Mouse (Mus musculus): ENCODE measurements around the gene Tgfbr3. TPM values are rescaled to one million over a fixed set of nuclear protein-coding genes. Genes with fewer than 3 reads are reported as not detected.
A peak's percentile ranks its signal among the peaks of the same experiment; 100 is the strongest.

The Tgfbr3 gene
- total and polyA plus RNA-seq, 2 experiments from 2014 or later = 3.4 to 14.3 TPM

GRCm38 (mm10) chr5:107097314-107097713, 192.1 kb downstream of the Tgfbr3 start:
- no peak for TF ChIP-seq CTCF (IDR thresholded peaks at IDR 0.05; ENCODE audit: low read depth)
- Histone ChIP-seq H3K9ac (no peak overlapping the region), H3K4me3 (ENCODE audit: low read depth, low read length) (no peak overlapping the region), H3K36me3 (ENCODE audit: insufficient read depth) (no peaks in the 10 kb centered on the region), H3K4me2 (ENCODE audit: low read depth) (no peak overlapping the region), H3K9me3 (ENCODE audit: low read length) (no peaks in the 10 kb centered on the region), H3K27ac (ENCODE audit: low read depth, low read length) (no peak overlapping the region), H3K4me1 (ENCODE audit: insufficient read depth) (no peaks in the 10 kb centered on the region), H3K27me3 (ENCODE audit: insufficient read depth, low read length) (no peaks in the 10 kb centered on the region)
- ATAC-seq (no peak), DNase-seq (no peak)
- WGBS = 91% methylated on average over 7 of the region's 7 CpGs

GRCm38 (mm10) chr5:107094233-107094632, 195.2 kb downstream of the Tgfbr3 start:
- 38% methylated on average over 5 of the region's 5 CpGs for whole genome bisulfite sequencing
- Histone ChIP-seq H3K9ac (no peak overlapping the region), H3K27me3 (ENCODE audit: insufficient read depth, low read length) (no peaks in the 10 kb centered on the region), H3K27ac (ENCODE audit: low read depth, low read length) (no peak overlapping the region), H3K4me3 (ENCODE audit: low read depth, low read length) (no peak overlapping the region), H3K36me3 (ENCODE audit: insufficient read depth) (no peaks in the 10 kb centered on the region), H3K4me2 (ENCODE audit: low read depth) (no peak overlapping the region), H3K9me3 (ENCODE audit: low read length) (no peaks in the 10 kb centered on the region), H3K4me1 (ENCODE audit: insufficient read depth) (no peaks in the 10 kb centered on the region)
- DNase-seq (no peak), ATAC-seq (no peak)
- no peak for TF ChIP-seq CTCF (IDR thresholded peaks at IDR 0.05; ENCODE audit: low read depth)

GRCm38 (mm10) chr5:107093253-107093652, 196.2 kb downstream of the Tgfbr3 start:
- TF ChIP-seq CTCF (IDR thresholded peaks at IDR 0.05; ENCODE audit: low read depth) = no peak
- whole genome bisulfite sequencing = 88% methylated on average over 3 of the region's 3 CpGs
- Histone ChIP-seq H3K4me1 (ENCODE audit: insufficient read depth) (peaks cover 4% of the 10 kb centered on the region), H3K4me2 (ENCODE audit: low read depth) (no peak overlapping the region), H3K9me3 (ENCODE audit: low read length) (no peaks in the 10 kb centered on the region), H3K36me3 (ENCODE audit: insufficient read depth) (no peaks in the 10 kb centered on the region), H3K4me3 (ENCODE audit: low read depth, low read length) (no peak overlapping the region), H3K27me3 (ENCODE audit: insufficient read depth, low read length) (no peaks in the 10 kb centered on the region), H3K9ac (no peak overlapping the region), H3K27ac (ENCODE audit: low read depth, low read length) (no peak overlapping the region)
- ATAC-seq (no peak), DNase-seq (no peak)

- TF ChIP-seq CTCF (IDR thresholded peaks at IDR 0.05; ENCODE audit: low read depth) = no peak
- Histone ChIP-seq H3K4me3 (ENCODE audit: low read depth, low read length) (no peak overlapping the region), H3K36me3 (ENCODE audit: insufficient read depth) (no peaks in the 10 kb centered on the region), H3K4me1 (ENCODE audit: insufficient read depth) (peaks cover 8% of the 10 kb centered on the region), H3K27ac (ENCODE audit: low read depth, low read length) (no peak overlapping the region), H3K9ac (no peak overlapping the region), H3K27me3 (ENCODE audit: insufficient read depth, low read length) (no peaks in the 10 kb centered on the region), H3K9me3 (ENCODE audit: low read length) (no peaks in the 10 kb centered on the region), H3K4me2 (ENCODE audit: low read depth) (no peak overlapping the region)
- WGBS = 76% methylated on average over 8 of the region's 8 CpGs
- DNase-seq = no peak
- ATAC-seq = no peak
These were observed 197.3 kb downstream of the Tgfbr3 start for GRCm38 (mm10) chr5:107092137-107092536.

- no peak overlapping the region for H3K4me3 ChIP-seq (ENCODE audit: low read depth, low read length)
- ATAC-seq (no peak), DNase-seq (no peak)
- H3K9me3 ChIP-seq (ENCODE audit: low read length) = no peaks in the 10 kb centered on the region
- no peaks in the 10 kb centered on the region for H3K36me3 ChIP-seq (ENCODE audit: insufficient read depth)
- H3K4me2 ChIP-seq (ENCODE audit: low read depth) = no peak overlapping the region
- H3K27ac ChIP-seq (ENCODE audit: low read depth, low read length) = no peak overlapping the region
- H3K4me1 ChIP-seq (ENCODE audit: insufficient read depth) = peaks cover 8% of the 10 kb centered on the region
- no peak overlapping the region for H3K9ac ChIP-seq
- H3K27me3 ChIP-seq (ENCODE audit: insufficient read depth, low read length) = no peaks in the 10 kb centered on the region
- 40% methylated on average over 5 of the region's 5 CpGs for WGBS
- TF ChIP-seq CTCF (IDR thresholded peaks at IDR 0.05; ENCODE audit: low read depth) = no peak
These were observed 199.5 kb downstream of the Tgfbr3 start for GRCm38 (mm10) chr5:107089966-107090365.

- Histone ChIP-seq H3K4me3 (ENCODE audit: low read depth, low read length) (no peak overlapping the region), H3K27ac (ENCODE audit: low read depth, low read length) (no peak overlapping the region), H3K9me3 (ENCODE audit: low read length) (no peaks in the 10 kb centered on the region), H3K4me1 (ENCODE audit: insufficient read depth) (peaks cover 8% of the 10 kb centered on the region), H3K4me2 (ENCODE audit: low read depth) (peak overlapping the region; percentile 9; the same call in 1 of the 2 replicates), H3K9ac (no peak overlapping the region), H3K36me3 (ENCODE audit: insufficient read depth) (no peaks in the 10 kb centered on the region), H3K27me3 (ENCODE audit: insufficient read depth, low read length) (no peaks in the 10 kb centered on the region)
- no peak for TF ChIP-seq CTCF (IDR thresholded peaks at IDR 0.05; ENCODE audit: low read depth)
- 17% methylated on average over 12 of the region's 12 CpGs for WGBS
- DNase-seq = peak; percentile 86
- ATAC-seq = peak; percentile 56; the same call in 1 of the 2 replicates
These were observed 201.3 kb downstream of the Tgfbr3 start for GRCm38 (mm10) chr5:107087829-107088808.

GRCm38 (mm10) chr5:107087291-107087690, 202.1 kb downstream of the Tgfbr3 start:
- Histone ChIP-seq H3K9me3 (ENCODE audit: low read length) (no peaks in the 10 kb centered on the region), H3K4me1 (ENCODE audit: insufficient read depth) (peaks cover 8% of the 10 kb centered on the region), H3K4me3 (ENCODE audit: low read depth, low read length) (no peak overlapping the region), H3K27me3 (ENCODE audit: insufficient read depth, low read length) (no peaks in the 10 kb centered on the region), H3K9ac (no peak overlapping the region), H3K36me3 (ENCODE audit: insufficient read depth) (no peaks in the 10 kb centered on the region), H3K27ac (ENCODE audit: low read depth, low read length) (no peak overlapping the region), H3K4me2 (ENCODE audit: low read depth) (no peak overlapping the region)
- no peak for TF ChIP-seq CTCF (IDR thresholded peaks at IDR 0.05; ENCODE audit: low read depth)
- no peak for DNase-seq
- ATAC-seq = no peak; the same call in 1 of the 2 replicates
- 54% methylated on average over 2 of the region's 2 CpGs for WGBS

Data from forebrain, postnatal 0 days (tissue).